Mouse (Mus musculus) heart, postnatal 25 days (tissue): ENCODE data around the gene Olfr195. TPM values are rescaled to one million over a fixed set of nuclear protein-coding genes. Genes with fewer than 3 reads are reported as not detected.
"Not testable (repeated sequence)": the region's sequence is repeated elsewhere in the genome, so short reads cannot be mapped to it uniquely, and the experiment has no call there.

Experiments
- DNase-seq: peaks from one replicate; pipeline ENCODE4 v3.0.0; 2022; ENCODE audit warnings: low spot score
- intact Hi-C: fragments of 180-260 bp; cut with DNase I; formaldehyde crosslinking; loops from one replicate; pipeline ENCODE4 v1.15.1; 2025
- total RNA-seq, 2 experiments: library from RNA; stranded (reverse); gene quantifications; 2 replicates each; pipeline ENCODE4 v1.2.3; 2021

Olfr195 gene
- not detected for total RNA-seq

- DNase-seq, result no peak
- intact Hi-C loops, result no loop called here
These were observed at the start of gene Olfr195 for GRCm38 (mm10) chr16:59146746-59147145. Olfr195 (plus strand) TSS chr16:59147046.

GRCm38 (mm10) chr16:59105312-59105711, 41.5 kb upstream of the Olfr195 start:
- intact Hi-C loops, result no loop called here
- DNase-seq, result no peak

GRCm38 (mm10) chr16:59108522-59108921, 38.3 kb upstream of the Olfr195 start:
- DNase-seq, intact Hi-C loops: not testable (repeated sequence)

- no peak for DNase-seq
These were observed 35.1 kb upstream of the Olfr195 start, which contains the start of gene Olfr193 for GRCm38 (mm10) chr16:59111781-59112180. Olfr193 (minus strand) TSS chr16:59111881.

GRCm38 (mm10) chr16:59120969-59121368, 25.9 kb upstream of the Olfr195 start, which contains the start of gene Olfr194:
Olfr194 (minus strand) TSS chr16:59121069.
- intact Hi-C loops, result no loop called here
- no peak for DNase-seq

More at GRCm38 (mm10) chr16:59111781-59112180, 35.1 kb upstream of the Olfr195 start, which contains the start of gene Olfr193:
- intact Hi-C loops, result no loop called here

- DNase-seq, result no peak
- intact Hi-C loops, result no loop called here
These were observed 16.1 kb upstream of the Olfr195 start for GRCm38 (mm10) chr16:59130740-59131139.

- intact Hi-C loops, result no loop called here
- no peak for DNase-seq
These were observed 5.7 kb upstream of the Olfr195 start for GRCm38 (mm10) chr16:59141105-59141504.

- intact Hi-C loops, result no loop called here
- no peak for DNase-seq
These were observed 5.2 kb downstream of the Olfr195 start for GRCm38 (mm10) chr16:59151996-59152395.

GRCm38 (mm10) chr16:59170354-59170753, 23.5 kb downstream of the Olfr195 start, which contains the start of gene Olfr196:
Olfr196 (minus strand) TSS chr16:59170454.
- intact Hi-C loops, result no loop called here
- no peak for DNase-seq

Other genes starting within 250 kb of the Olfr195 start
- not detected for gene Olfr181, start 218.3 kb upstream of the Olfr195 start, total RNA-seq
- not detected for gene Olfr180, start 217.7 kb upstream of the Olfr195 start, total RNA-seq
- not detected for gene Olfr183, start 151.7 kb upstream of the Olfr195 start, total RNA-seq
- gene Olfr186, start 116.8 kb upstream of the Olfr195 start, total RNA-seq, result not detected
- gene Olfr187, start 107.3 kb upstream of the Olfr195 start, total RNA-seq, result not detected
- gene Olfr190, start 69.0 kb upstream of the Olfr195 start, total RNA-seq, result not detected
- not detected for gene Olfr191, start 57.2 kb upstream of the Olfr195 start, total RNA-seq
- gene Olfr193, start 35.2 kb upstream of the Olfr195 start, total RNA-seq, result not detected
- not detected for gene Olfr194, start 26.0 kb upstream of the Olfr195 start, total RNA-seq
- not detected for gene Olfr196, start 23.4 kb downstream of the Olfr195 start, total RNA-seq
- gene Olfr198, start 56.5 kb downstream of the Olfr195 start, total RNA-seq, result not detected
- gene Olfr199, start 72.7 kb downstream of the Olfr195 start, total RNA-seq, result not detected
- gene Olfr201, start 125.6 kb downstream of the Olfr195 start, total RNA-seq, result not detected
- gene Olfr202, start 139.7 kb downstream of the Olfr195 start, total RNA-seq, result not detected
- not detected for gene Olfr203, start 151.8 kb downstream of the Olfr195 start, total RNA-seq
- gene Olfr204, start 171.2 kb downstream of the Olfr195 start, total RNA-seq, result not detected
- gene Olfr205, start 184.1 kb downstream of the Olfr195 start, total RNA-seq, result not detected
- gene Olfr206, start 202.2 kb downstream of the Olfr195 start, total RNA-seq, result not detected
- not detected for gene Olfr209, start 216.9 kb downstream of the Olfr195 start, total RNA-seq